Mouse (Mus musculus): ENCODE results near the gene Npy1r.

DNA sequence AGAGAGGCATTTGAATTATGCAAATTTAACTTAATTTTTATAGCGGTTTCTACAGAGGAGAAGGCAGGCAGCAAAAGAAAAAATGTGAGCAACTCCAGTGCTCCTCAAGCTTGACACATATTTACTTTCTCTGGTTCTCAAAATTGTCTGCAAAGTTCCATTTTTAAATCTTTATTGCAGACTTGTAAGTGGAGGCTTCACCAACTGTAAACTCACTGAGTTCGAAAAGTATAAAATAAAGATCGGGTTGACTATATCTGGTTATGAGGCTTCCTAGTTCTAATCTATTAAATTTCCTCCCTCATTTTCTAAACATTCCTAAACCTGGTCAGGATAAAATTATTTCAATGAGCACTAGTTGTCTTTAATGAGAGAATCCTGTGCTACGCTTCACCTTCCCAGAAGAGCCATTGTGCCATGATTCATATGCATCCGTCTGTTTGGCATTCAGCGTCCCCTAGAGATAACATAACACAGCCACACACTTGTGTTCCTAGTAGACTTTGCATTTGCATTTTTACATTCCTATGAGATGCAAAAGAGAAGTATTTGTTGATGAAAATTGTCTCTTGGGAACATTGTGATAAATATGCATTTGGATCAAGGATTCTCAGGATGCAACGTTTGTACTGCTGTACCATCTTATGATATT is 17.5 kb downstream of the Npy1r start:
- TF ChIP-seq CTCF (IDR thresholded peaks at IDR 0.05; ENCODE audit: low read depth) (no peak), EP300 (IDR thresholded peaks at IDR 0.05; ENCODE audit: low read depth) (no peak)

Measured in liver, embryonic 14.5 days (tissue).